26 mouse cellular contexts compared by ENCODE assay signal in the genomic region with DNA sequence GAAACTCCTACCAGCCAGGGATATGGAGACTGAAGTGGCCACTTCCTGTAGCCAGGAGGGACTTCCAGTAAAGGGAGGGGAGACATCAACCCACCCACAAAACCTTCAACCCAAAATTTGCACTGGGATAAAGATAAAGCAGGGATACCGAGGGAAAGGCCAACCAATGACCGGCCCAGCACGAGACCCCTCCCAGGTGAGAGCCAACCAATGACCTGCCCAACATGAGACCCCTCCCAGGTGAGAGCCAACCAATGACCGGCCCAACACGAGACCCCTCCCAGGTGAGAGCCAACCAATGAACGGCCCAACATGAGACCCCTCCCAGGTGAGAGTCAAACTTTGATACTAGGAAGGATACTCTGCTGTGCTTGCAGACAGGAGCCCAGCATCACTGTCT. TPM values are rescaled to one million over a fixed set of nuclear protein-coding genes. Genes with fewer than 3 reads are reported as not detected.
"Had no signal": no experiment of that assay in that cellular context is flagged by ENCODE, and none has a peak within 500 bp of the region (broad histone marks: within the 10 kb centered on the region; RNA-seq: fewer than 3 reads in every experiment).

No protein-coding gene starts in this region.

- H3K36me3 ChIP-seq: heart, embryonic 12.5 days; hindbrain, embryonic 10.5 days; hindbrain, embryonic 13.5 days; hindbrain, embryonic 15.5 days; limb, embryonic 10.5 days; limb, embryonic 12.5 days; liver, embryonic 13.5 days had no signal

- H3K4me1 ChIP-seq: heart, embryonic 12.5 days; limb, embryonic 12.5 days had no signal

- H3K4me2 ChIP-seq: heart, embryonic 12.5 days; hindbrain, embryonic 13.5 days; hindbrain, embryonic 15.5 days; limb, embryonic 12.5 days; liver, embryonic 11.5 days; liver, embryonic 13.5 days had no signal

- ATAC-seq: hindbrain, postnatal 0 days; intestine, embryonic 16.5 days had no signal

- DNase-seq: gastrocnemius, postnatal 14 days; gastrocnemius, postnatal 36 days; heart, postnatal 10 days; heart, postnatal 4 days; kidney, adult 11 months; kidney, adult 2 months; kidney, adult 9 months; kidney, postnatal 10 days; kidney, postnatal 25 days; kidney, postnatal 4 days; liver; liver, embryonic 13.5 days had no signal

- H3K9ac ChIP-seq: heart, embryonic 12.5 days; hindbrain, embryonic 13.5 days; hindbrain, embryonic 15.5 days; limb, embryonic 12.5 days; liver, embryonic 13.5 days had no signal

- H3K4me3 ChIP-seq: heart, embryonic 12.5 days; hindbrain, embryonic 10.5 days; hindbrain, embryonic 13.5 days; hindbrain, embryonic 15.5 days; layer of hippocampus, adult 2 months; left cerebral cortex, adult 2 months; limb, embryonic 10.5 days; limb, embryonic 12.5 days; liver, embryonic 13.5 days had no signal

- H3K9me3 ChIP-seq: heart, embryonic 12.5 days; hindbrain, embryonic 10.5 days; hindbrain, embryonic 13.5 days; hindbrain, embryonic 15.5 days; limb, embryonic 10.5 days; limb, embryonic 12.5 days; liver, embryonic 13.5 days had no signal

- H3K27me3 ChIP-seq: heart, embryonic 12.5 days; hindbrain, embryonic 13.5 days; hindbrain, embryonic 15.5 days; limb, embryonic 12.5 days; liver, embryonic 13.5 days had no signal

- H3K27ac ChIP-seq: hindbrain, embryonic 10.5 days; hindbrain, embryonic 13.5 days; hindbrain, embryonic 15.5 days; hindbrain, postnatal 0 days; layer of hippocampus, adult 2 months; left cerebral cortex, adult 2 months; limb, embryonic 10.5 days; limb, embryonic 12.5 days; liver, embryonic 13.5 days had no signal

RNA-seq across cellular contexts. Expression of a gene that starts 16.6 kb away (rescaled TPM):
- total RNA-seq: gastrocnemius, postnatal 36 days; granulocyte monocyte progenitor cell, adult 5-6 weeks; heart, postnatal 25 days had no signal
- polyA plus RNA-seq: heart, embryonic 16.5 days; liver, embryonic 13.5 days had no signal
